In genomic region chr10:4121197-4121596, GRCm38 (mm10) we compare ENCODE assay signal across 13 mouse cellular contexts.
DNase-seq lines count a peak whose midpoint lies in the region; ATAC-seq and TF ChIP-seq lines count a peak whose summit lies in the region.
"Had no signal": no experiment of that assay in that cellular context is flagged by ENCODE, and none has a peak within 500 bp of the region (broad histone marks: within the 10 kb centered on the region; RNA-seq: fewer than 3 reads in every experiment).

No protein-coding gene starts in this region.

- H3K4me3 ChIP-seq in gastrocnemius, adult 2 months, result 0 out of 2 replicates have a peak overlapping the region, but pooled peaks have one; percentile 15
- H3K4me3 ChIP-seq in kidney, embryonic 16.5 days (ENCODE audit: low read length), result no peak overlapping the region
- no peak overlapping the region for H3K4me3 ChIP-seq in intestine, embryonic 15.5 days (replicated peaks)

- no peak for DNase-seq in gastrocnemius, adult 2 months
- no peak for DNase-seq in gastrocnemius, postnatal 4 days (ENCODE audit: low spot score in 2 of 2)
- DNase-seq in kidney, adult 9 months, result no peak
- DNase-seq in 3134 (ENCODE audit: extremely low read depth, insufficient read length, low spot score), result peak; percentile 51
- no peak for DNase-seq in urinary bladder, postnatal 36 days (ENCODE audit: low spot score in 2 of 2)
- DNase-seq in testis, postnatal 10 days (ENCODE audit: low spot score), result no peak
- DNase-seq: cerebellum, adult 9-10 months; forebrain, postnatal 0 days; layer of hippocampus, adult 9-11 months had no signal

- intact Hi-C loops in gastrocnemius, adult 2 months (cut with DNase I), result no loop called here

- no peaks in the 10 kb centered on the region for H3K9me3 ChIP-seq in kidney, embryonic 16.5 days (ENCODE audit: low read length)
- no peaks in the 10 kb centered on the region for H3K9me3 ChIP-seq in intestine, embryonic 15.5 days
- H3K9me3 ChIP-seq: megakaryocyte, embryonic 14.5 days had no signal

- WGBS in kidney, embryonic 16.5 days, result 83% methylated on average over 1 of the region's 1 CpGs
- WGBS in intestine, embryonic 15.5 days, result 80% methylated on average over 1 of the region's 1 CpGs

- H3K27me3 ChIP-seq in kidney, embryonic 16.5 days (ENCODE audit: insufficient read depth, low read length), result no peaks in the 10 kb centered on the region
- no peaks in the 10 kb centered on the region for H3K27me3 ChIP-seq in intestine, embryonic 15.5 days (replicated peaks)
- H3K27me3 ChIP-seq: megakaryocyte, embryonic 14.5 days had no signal

- H3K4me1 ChIP-seq in kidney, embryonic 16.5 days (ENCODE audit: insufficient read depth, low read length), result peaks cover 61% of the 10 kb centered on the region
- H3K4me1 ChIP-seq in intestine, embryonic 15.5 days (replicated peaks), result peaks cover 11% of the 10 kb centered on the region; the same call in 1 of the 2 replicates

- H3K4me2 ChIP-seq in kidney, embryonic 16.5 days (replicated peaks; ENCODE audit: low read depth, low read length), result no peak overlapping the region
- H3K4me2 ChIP-seq in intestine, embryonic 15.5 days (replicated peaks), result no peak overlapping the region

- ATAC-seq in kidney, embryonic 16.5 days (ENCODE audit: low FRiP score, low TSS enrichment), result no peak
- no peak for ATAC-seq in intestine, embryonic 15.5 days

- peak overlapping the region; percentile 75 for H3K27ac ChIP-seq in gastrocnemius, adult 2 months
- peak overlapping the region; percentile 81 for H3K27ac ChIP-seq in kidney, embryonic 16.5 days (ENCODE audit: low read length)
- H3K27ac ChIP-seq in intestine, embryonic 15.5 days, result peak overlapping the region; percentile 52
- H3K27ac ChIP-seq: liver, embryonic 14.5 days had no signal

- no peak overlapping the region for H3K9ac ChIP-seq in kidney, embryonic 16.5 days (replicated peaks; ENCODE audit: low read length)
- H3K9ac ChIP-seq in intestine, embryonic 15.5 days, result no peak overlapping the region
- H3K9ac ChIP-seq: forebrain, postnatal 0 days; liver, embryonic 14.5 days had no signal

- H3K36me3 ChIP-seq in kidney, embryonic 16.5 days (ENCODE audit: insufficient read depth, low read length), result no peaks in the 10 kb centered on the region
- no peaks in the 10 kb centered on the region for H3K36me3 ChIP-seq in intestine, embryonic 15.5 days

- no peak for TF ChIP-seq CTCF in gastrocnemius, adult 2 months (IDR thresholded peaks at IDR 0.05)
